In the genomic region with DNA sequence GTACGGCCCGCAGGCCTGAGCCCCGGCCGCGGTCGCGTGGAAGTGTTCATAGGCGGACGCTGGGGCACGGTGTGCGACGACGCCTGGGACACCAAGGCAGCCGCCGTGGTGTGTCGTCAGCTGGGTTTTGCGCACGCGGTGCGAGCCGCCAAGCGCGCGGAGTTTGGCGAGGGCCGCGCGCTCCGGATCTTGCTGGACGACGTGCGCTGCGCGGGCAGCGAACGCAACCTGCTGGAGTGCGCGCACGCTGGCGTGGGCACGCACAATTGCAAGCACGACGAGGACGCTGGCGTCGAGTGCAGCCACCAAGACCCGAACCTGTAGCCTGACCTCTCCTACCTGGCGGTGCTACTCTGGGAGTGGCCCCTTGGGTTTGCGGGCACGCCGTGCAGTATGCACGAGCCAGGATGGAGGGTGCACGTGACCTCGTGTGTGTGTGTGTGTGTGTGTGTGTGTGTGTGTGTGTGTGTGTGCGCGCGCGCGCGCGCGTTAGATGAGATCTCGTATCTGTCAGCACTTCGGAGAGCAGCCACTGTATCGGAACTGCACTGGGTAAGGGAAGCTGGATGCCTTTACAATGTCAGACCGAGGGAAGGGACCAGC, we compare ENCODE assay signal across 8 mouse cellular contexts. TPM values are rescaled to one million over a fixed set of nuclear protein-coding genes. Genes with fewer than 3 reads are reported as not detected.
DNase-seq lines count a peak whose midpoint lies in the region; ATAC-seq and TF ChIP-seq lines count a peak whose summit lies in the region.

No protein-coding gene starts in this region.

- TF ChIP-seq POLR2A in testis, adult 2 months (IDR thresholded peaks at IDR 0.05; ENCODE audit: control insufficient read depth, low read depth, low read length): peak; percentile 48; the same call in 1 of the 2 replicates

- H3K4me1 ChIP-seq in testis, adult 2 months (ENCODE audit: control insufficient read depth, insufficient read depth, low read length): peaks cover 21% of the 10 kb centered on the region
- peaks cover 18% of the 10 kb centered on the region for H3K4me1 ChIP-seq in hindbrain, embryonic 12.5 days
- H3K4me1 ChIP-seq in neural tube, embryonic 15.5 days: peaks cover 26% of the 10 kb centered on the region

- H3K4me2 ChIP-seq in hindbrain, embryonic 12.5 days (replicated peaks): peak overlapping the region; percentile 68
- H3K4me2 ChIP-seq in neural tube, embryonic 15.5 days: peak overlapping the region; percentile 89

- no peak for TF ChIP-seq CTCF in testis, adult 2 months (IDR thresholded peaks at IDR 0.05; ENCODE audit: control insufficient read depth, insufficient read depth, insufficient replicate concordance, low read depth, low read length)

- peak; percentile 26; the same call in 1 of the 2 replicates for ATAC-seq in hindbrain, embryonic 12.5 days (ENCODE audit: low FRiP score)
- ATAC-seq in neural tube, embryonic 15.5 days (ENCODE audit: low FRiP score): peak; percentile 80

- no peaks in the 10 kb centered on the region for H3K9me3 ChIP-seq in hindbrain, embryonic 12.5 days (replicated peaks)
- no peaks in the 10 kb centered on the region for H3K9me3 ChIP-seq in neural tube, embryonic 15.5 days (replicated peaks)

- peak overlapping the region; percentile 53 for H3K9ac ChIP-seq in hindbrain, embryonic 12.5 days
- H3K9ac ChIP-seq in neural tube, embryonic 15.5 days (replicated peaks): peak overlapping the region; percentile 64

- intact Hi-C loops in left cerebral cortex, postnatal 4 days (cut with DNase I): no loop called here

- no peaks in the 10 kb centered on the region for H3K36me3 ChIP-seq in testis, adult 2 months (ENCODE audit: control insufficient read depth, insufficient read depth, low read length)
- no peaks in the 10 kb centered on the region for H3K36me3 ChIP-seq in hindbrain, embryonic 12.5 days
- H3K36me3 ChIP-seq in neural tube, embryonic 15.5 days: no peaks in the 10 kb centered on the region

- WGBS in hindbrain, embryonic 12.5 days: 2% methylated on average over 66 of the region's 66 CpGs
- 3% methylated on average over 66 of the region's 66 CpGs for WGBS in neural tube, embryonic 15.5 days

- H3K27me3 ChIP-seq in testis, adult 2 months (ENCODE audit: control insufficient read depth, insufficient read depth, low read length): no peaks in the 10 kb centered on the region
- H3K27me3 ChIP-seq in hindbrain, embryonic 12.5 days: peaks cover 44% of the 10 kb centered on the region
- H3K27me3 ChIP-seq in neural tube, embryonic 15.5 days (replicated peaks): peaks cover 8% of the 10 kb centered on the region

- peak overlapping the region; percentile 80 for H3K4me3 ChIP-seq in testis, adult 2 months (ENCODE audit: control insufficient read depth, low read depth, low read length)
- peak overlapping the region; percentile 39 for H3K4me3 ChIP-seq in hindbrain, embryonic 12.5 days
- peak overlapping the region; percentile 51 for H3K4me3 ChIP-seq in neural tube, embryonic 15.5 days (replicated peaks)

- peak; percentile 18 for DNase-seq in adrenal gland, adult 2 months
- no peak for DNase-seq in adrenal gland, adult 8-10 months
- DNase-seq in testis, postnatal 10 days (ENCODE audit: low spot score): no peak
- DNase-seq in left cerebral cortex, postnatal 4 days: peak; percentile 69
- DNase-seq in urinary bladder, postnatal 25 days (ENCODE audit: low spot score): no peak

- no peak overlapping the region for H3K27ac ChIP-seq in testis, adult 2 months (ENCODE audit: control insufficient read depth, insufficient read depth, low read depth, low read length)
- no peak overlapping the region for H3K27ac ChIP-seq in hindbrain, embryonic 12.5 days
- peak overlapping the region; percentile 66 for H3K27ac ChIP-seq in neural tube, embryonic 15.5 days (replicated peaks)

RNA-seq across cellular contexts. Expression of a gene that starts 6.2 kb away (rescaled TPM):
- total RNA-seq in adrenal gland, adult 2 months (2021): 1 to 10 TPM; 1.0 to 1.6 TPM
- 7.5 and 9.0 TPM in 2 replicates for polyA plus RNA-seq in adrenal gland, adult 2 months (2012; rRNA removed)
- 1 to 10 TPM; 2.1 to 7.3 (median 4.7) TPM for total RNA-seq in adrenal gland, adult 8-10 months (2022)
- 17.9 and 19.7 TPM in 2 replicates for polyA plus RNA-seq in testis, adult 2 months (2012; rRNA removed)
- polyA plus RNA-seq in hindbrain, embryonic 12.5 days (2016; fragmentation: Nextera tagmentation; extraction: Ambion mirVana): 14.2 and 15.6 TPM in 2 replicates
- 10 to 100 TPM; 65.7 to 78.6 TPM for total RNA-seq in left cerebral cortex, postnatal 4 days (2021)
- 29.5 and 33.2 TPM in 2 replicates for polyA plus RNA-seq in neural tube, embryonic 15.5 days (2015; fragmentation: Nextera tagmentation; extraction: Ambion mirVana)

RNA-seq across cellular contexts. Expression of a gene that starts 21.9 kb away (rescaled TPM):
- total RNA-seq in adrenal gland, adult 2 months (2021): under 1 TPM; 0.69 to 0.76 TPM
- polyA plus RNA-seq in adrenal gland, adult 2 months (2012; rRNA removed): 0.85 and 1.4 TPM in 2 replicates
- 1 to 10 TPM in 3 of 4 experiments, under 1 TPM in 1; 0.81 to 1.9 (median 1.5) TPM for total RNA-seq in adrenal gland, adult 8-10 months (2022)
- 0.82 and 1.0 TPM in 2 replicates for polyA plus RNA-seq in testis, adult 2 months (2012; rRNA removed)
- 2.4 and 2.7 TPM in 2 replicates for polyA plus RNA-seq in hindbrain, embryonic 12.5 days (2016; fragmentation: Nextera tagmentation; extraction: Ambion mirVana)
- 1 to 10 TPM; 6.3 to 6.6 TPM for total RNA-seq in left cerebral cortex, postnatal 4 days (2021)
- 2.7 and 3.2 TPM in 2 replicates for polyA plus RNA-seq in neural tube, embryonic 15.5 days (2015; fragmentation: Nextera tagmentation; extraction: Ambion mirVana)

RNA-seq across cellular contexts. Expression of a gene that starts 42.8 kb away (rescaled TPM):
- 10 to 100 TPM; 17.5 to 29.6 TPM for total RNA-seq in adrenal gland, adult 2 months (2021)
- polyA plus RNA-seq in adrenal gland, adult 2 months (2012; rRNA removed): 13.3 and 13.5 TPM in 2 replicates
- 10 to 100 TPM; 15.2 to 31.0 (median 22.8) TPM for total RNA-seq in adrenal gland, adult 8-10 months (2022)
- polyA plus RNA-seq in testis, adult 2 months (2012; rRNA removed): 3.8 and 4.0 TPM in 2 replicates
- 71.8 and 73.0 TPM in 2 replicates for polyA plus RNA-seq in hindbrain, embryonic 12.5 days (2016; fragmentation: Nextera tagmentation; extraction: Ambion mirVana)
- total RNA-seq in left cerebral cortex, postnatal 4 days (2021): 10 to 100 TPM; 93.3 to 99.0 TPM
- 60.3 and 69.0 TPM in 2 replicates for polyA plus RNA-seq in neural tube, embryonic 15.5 days (2015; fragmentation: Nextera tagmentation; extraction: Ambion mirVana)

RNA-seq across cellular contexts. Expression of a gene that starts 52.8 kb away (rescaled TPM):
- 10 to 100 TPM; 19.0 to 26.9 TPM for total RNA-seq in adrenal gland, adult 2 months (2021)
- polyA plus RNA-seq in adrenal gland, adult 2 months (2012; rRNA removed): 35.3 and 38.0 TPM in 2 replicates
- 10 to 100 TPM; 24.6 to 36.3 (median 29.0) TPM for total RNA-seq in adrenal gland, adult 8-10 months (2022)
- polyA plus RNA-seq in testis, adult 2 months (2012; rRNA removed): 22.6 and 27.9 TPM in 2 replicates
- polyA plus RNA-seq in hindbrain, embryonic 12.5 days (2016; fragmentation: Nextera tagmentation; extraction: Ambion mirVana): 15.2 and 16.3 TPM in 2 replicates
- total RNA-seq in left cerebral cortex, postnatal 4 days (2021): 10 to 100 TPM; 60.2 to 64.1 TPM
- polyA plus RNA-seq in neural tube, embryonic 15.5 days (2015; fragmentation: Nextera tagmentation; extraction: Ambion mirVana): 10.5 and 11.9 TPM in 2 replicates

Comparison
In these comparisons a context has a peak if more than half of its experiments do, and no peak if none do; other contexts are left out.
1. DNase-seq: peak in adrenal gland, adult 2 months (single experiment) and left cerebral cortex, postnatal 4 days (single experiment); none in adrenal gland, adult 8-10 months (single experiment), testis, postnatal 10 days (single experiment) and urinary bladder, postnatal 25 days (single experiment).
2. Peak in every context shown above with its lines, with median percentiles within 50 percentile points of each other: H3K4me3 ChIP-seq.